Mouse (Mus musculus): ENCODE measurements at regions not wholly inside any gene's neighbourhood (a gene's known extent, or its start where the extent isn't known, plus 50 kb on each side); places are given as distances from the start of the nearest gene placed in this dataset.

GRCm38 (mm10) chr11:7568484-7568883, 354.8 kb upstream of the Igfbp3 start:
- DNase-seq (ENCODE audit: extremely low read depth, low read depth, low spot score) = no peak
- TF ChIP-seq CTCF (IDR thresholded peaks at IDR 0.05; ENCODE audit: low read depth, low read length) (no peak), POLR2A (IDR thresholded peaks at IDR 0.05; ENCODE audit: extremely low read depth, insufficient read depth, low read length) (no peak)
- H3K79me2 ChIP-seq (ENCODE audit: control insufficient read depth, insufficient read depth, low read length) = no peaks in the 10 kb centered on the region
- no peak overlapping the region for H3K4me3 ChIP-seq (ENCODE audit: insufficient read depth, low read depth, low read length)
- WGBS = 50% methylated on average over 1 of the region's 1 CpGs
- no peaks in the 10 kb centered on the region for H3K36me3 ChIP-seq (ENCODE audit: control insufficient read depth, insufficient read depth, low read length)
- no peak overlapping the region for H3K9ac ChIP-seq (ENCODE audit: low read depth, low read length)
- no peaks in the 10 kb centered on the region for H3K27me3 ChIP-seq (ENCODE audit: control insufficient read depth, insufficient read depth, low read length)
- H3K27ac ChIP-seq (replicated peaks; ENCODE audit: insufficient read depth, low read depth, low read length) = no peak overlapping the region
- no peaks in the 10 kb centered on the region for H3K4me1 ChIP-seq (ENCODE audit: control insufficient read depth, insufficient read depth, low read length)

- no peak for TF ChIP-seq CTCF (IDR thresholded peaks at IDR 0.05; ENCODE audit: low read depth, low read length)
- no peak for TF ChIP-seq POLR2A (IDR thresholded peaks at IDR 0.05; ENCODE audit: extremely low read depth, insufficient read depth, low read length)
- H3K4me1 ChIP-seq (ENCODE audit: control insufficient read depth, insufficient read depth, low read length) = no peaks in the 10 kb centered on the region
- H3K4me3 ChIP-seq (ENCODE audit: insufficient read depth, low read depth, low read length) = no peak overlapping the region
- H3K36me3 ChIP-seq (ENCODE audit: control insufficient read depth, insufficient read depth, low read length) = no peaks in the 10 kb centered on the region
- H3K27me3 ChIP-seq (ENCODE audit: control insufficient read depth, insufficient read depth, low read length) = no peaks in the 10 kb centered on the region
- WGBS = 24% methylated on average over 2 of the region's 2 CpGs
- H3K79me2 ChIP-seq (ENCODE audit: control insufficient read depth, insufficient read depth, low read length) = no peaks in the 10 kb centered on the region
- H3K9ac ChIP-seq (ENCODE audit: low read depth, low read length) = no peak overlapping the region
- DNase-seq (ENCODE audit: extremely low read depth, low read depth, low spot score) = peak; percentile 6
- H3K27ac ChIP-seq (replicated peaks; ENCODE audit: insufficient read depth, low read depth, low read length) = no peak overlapping the region
These were observed 348.3 kb upstream of the Igfbp3 start for GRCm38 (mm10) chr11:7562029-7562428.

- H3K36me3 ChIP-seq (ENCODE audit: control insufficient read depth, insufficient read depth, low read length) = no peaks in the 10 kb centered on the region
- H3K79me2 ChIP-seq (ENCODE audit: control insufficient read depth, insufficient read depth, low read length) = no peaks in the 10 kb centered on the region
- no peak for DNase-seq (ENCODE audit: extremely low read depth, low read depth, low spot score)
- TF ChIP-seq CTCF (IDR thresholded peaks at IDR 0.05; ENCODE audit: low read depth, low read length) = no peak
- no peak for TF ChIP-seq POLR2A (IDR thresholded peaks at IDR 0.05; ENCODE audit: extremely low read depth, insufficient read depth, low read length)
- H3K27me3 ChIP-seq (ENCODE audit: control insufficient read depth, insufficient read depth, low read length) = no peaks in the 10 kb centered on the region
- 47% methylated on average over 1 of the region's 1 CpGs for WGBS
- no peak overlapping the region for H3K4me3 ChIP-seq (ENCODE audit: insufficient read depth, low read depth, low read length)
- no peak overlapping the region for H3K9ac ChIP-seq (ENCODE audit: low read depth, low read length)
- H3K27ac ChIP-seq (replicated peaks; ENCODE audit: insufficient read depth, low read depth, low read length) = no peak overlapping the region
- no peaks in the 10 kb centered on the region for H3K4me1 ChIP-seq (ENCODE audit: control insufficient read depth, insufficient read depth, low read length)
These were observed 347.7 kb upstream of the Igfbp3 start for GRCm38 (mm10) chr11:7561437-7561836.

DNA sequence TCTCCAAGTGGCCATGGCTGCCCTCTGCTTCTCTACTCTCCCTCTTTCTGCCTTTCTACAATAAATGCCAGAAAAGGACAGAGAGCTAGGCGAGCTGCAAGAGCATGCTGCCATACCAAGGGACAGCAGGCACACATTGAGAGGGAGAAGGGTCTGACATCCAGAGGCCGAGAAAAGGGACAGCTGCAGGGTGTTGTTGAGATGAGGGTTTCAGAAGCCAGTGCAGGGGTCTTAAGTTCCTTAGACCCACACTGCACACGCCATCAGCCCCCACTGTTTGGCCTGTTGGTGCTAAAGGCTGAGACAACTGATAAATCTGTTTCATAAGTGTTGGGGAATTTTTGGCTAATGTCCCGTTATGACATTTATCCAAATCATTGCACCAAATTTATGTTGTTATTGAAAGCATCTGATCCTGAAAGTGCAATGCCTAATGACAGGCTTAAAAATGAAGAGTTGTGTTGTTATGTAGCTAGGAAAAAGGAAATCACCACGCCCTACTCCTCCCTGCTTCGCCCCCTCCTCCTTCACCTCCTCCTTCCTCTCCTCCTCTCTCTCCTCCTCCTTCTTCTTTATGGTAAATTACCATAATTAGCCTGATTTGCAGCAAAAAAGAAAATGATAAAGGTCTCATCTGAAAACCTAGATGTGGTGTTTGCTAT, 342.0 kb upstream of the Igfbp3 start:
- no peaks in the 10 kb centered on the region for H3K36me3 ChIP-seq (ENCODE audit: control insufficient read depth, insufficient read depth, low read length)
- H3K27ac ChIP-seq (replicated peaks; ENCODE audit: insufficient read depth, low read depth, low read length) = no peak overlapping the region
- no peaks in the 10 kb centered on the region for H3K27me3 ChIP-seq (ENCODE audit: control insufficient read depth, insufficient read depth, low read length)
- 67% methylated on average over 6 of the region's 6 CpGs for WGBS
- H3K9ac ChIP-seq (ENCODE audit: low read depth, low read length) = no peak overlapping the region
- H3K4me3 ChIP-seq (ENCODE audit: insufficient read depth, low read depth, low read length) = no peak overlapping the region
- H3K4me1 ChIP-seq (ENCODE audit: control insufficient read depth, insufficient read depth, low read length) = no peaks in the 10 kb centered on the region; the same call in 1 of the 2 replicates
- no peak for TF ChIP-seq POLR2A (IDR thresholded peaks at IDR 0.05; ENCODE audit: extremely low read depth, insufficient read depth, low read length)
- no peaks in the 10 kb centered on the region for H3K79me2 ChIP-seq (ENCODE audit: control insufficient read depth, insufficient read depth, low read length)
- no peak for DNase-seq (ENCODE audit: extremely low read depth, low read depth, low spot score)

- no peak overlapping the region for H3K27ac ChIP-seq (replicated peaks; ENCODE audit: insufficient read depth, low read depth, low read length)
- H3K4me3 ChIP-seq (ENCODE audit: insufficient read depth, low read depth, low read length) = no peak overlapping the region
- H3K79me2 ChIP-seq (ENCODE audit: control insufficient read depth, insufficient read depth, low read length) = no peaks in the 10 kb centered on the region
- TF ChIP-seq CTCF (IDR thresholded peaks at IDR 0.05; ENCODE audit: low read depth, low read length) (no peak), POLR2A (IDR thresholded peaks at IDR 0.05; ENCODE audit: extremely low read depth, insufficient read depth, low read length) (no peak)
- no peaks in the 10 kb centered on the region for H3K36me3 ChIP-seq (ENCODE audit: control insufficient read depth, insufficient read depth, low read length)
- no peaks in the 10 kb centered on the region; the same call in 1 of the 2 replicates for H3K4me1 ChIP-seq (ENCODE audit: control insufficient read depth, insufficient read depth, low read length)
- no peaks in the 10 kb centered on the region for H3K27me3 ChIP-seq (ENCODE audit: control insufficient read depth, insufficient read depth, low read length)
- no peak overlapping the region for H3K9ac ChIP-seq (ENCODE audit: low read depth, low read length)
- DNase-seq (ENCODE audit: extremely low read depth, low read depth, low spot score) = no peak
- WGBS = 64% methylated on average over 3 of the region's 3 CpGs
These were observed 338.4 kb upstream of the Igfbp3 start for GRCm38 (mm10) chr11:7552154-7552553.

GRCm38 (mm10) chr11:7547796-7548195, 334.1 kb upstream of the Igfbp3 start:
- H3K4me3 ChIP-seq (ENCODE audit: insufficient read depth, low read depth, low read length) = no peak overlapping the region
- no peaks in the 10 kb centered on the region for H3K79me2 ChIP-seq (ENCODE audit: control insufficient read depth, insufficient read depth, low read length)
- no peaks in the 10 kb centered on the region for H3K4me1 ChIP-seq (ENCODE audit: control insufficient read depth, insufficient read depth, low read length)
- no peaks in the 10 kb centered on the region for H3K36me3 ChIP-seq (ENCODE audit: control insufficient read depth, insufficient read depth, low read length)
- no peak for DNase-seq (ENCODE audit: extremely low read depth, low read depth, low spot score)
- WGBS = 56% methylated on average over 2 of the region's 2 CpGs
- H3K9ac ChIP-seq (ENCODE audit: low read depth, low read length) = no peak overlapping the region
- H3K27me3 ChIP-seq (ENCODE audit: control insufficient read depth, insufficient read depth, low read length) = no peaks in the 10 kb centered on the region
- no peak for TF ChIP-seq POLR2A (IDR thresholded peaks at IDR 0.05; ENCODE audit: extremely low read depth, insufficient read depth, low read length)
- TF ChIP-seq CTCF (IDR thresholded peaks at IDR 0.05; ENCODE audit: low read depth, low read length) = no peak
- H3K27ac ChIP-seq (replicated peaks; ENCODE audit: insufficient read depth, low read depth, low read length) = no peak overlapping the region
